Mouse (Mus musculus) limb, embryonic 10.5 days (tissue): ENCODE data around the gene Slc22a19. TPM values are rescaled to one million over a fixed set of nuclear protein-coding genes. Genes with fewer than 3 reads are reported as not detected.
"Not testable (repeated sequence)": the region's sequence is repeated elsewhere in the genome, so short reads cannot be mapped to it uniquely, and the experiment has no call there.

ENCODE experiments used
- DNase-seq: peaks from one replicate; pipeline ENCODE4 v3.0.0-alpha.2; 2017; ENCODE audit warnings: low spot score
- H3K27ac ChIP-seq: fragments of 300-500 bp; sonication (generic); 2 replicates; pipeline ENCODE4 v1.5.1; 2016; ENCODE audit warnings: mild to moderate bottlenecking
- H3K27me3 ChIP-seq: fragments of 300-500 bp; sonication (generic); 2 replicates; pipeline ENCODE4 v1.6.1; 2016; ENCODE audit warnings: low read depth, mild to moderate bottlenecking; ENCODE audit not compliant: poor library complexity, severe bottlenecking
- H3K36me3 ChIP-seq: fragments of 300-500 bp; sonication (generic); 2 replicates; pipeline ENCODE4 v1.6.1; 2016; ENCODE audit warnings: mild to moderate bottlenecking, moderate library complexity
- H3K4me1 ChIP-seq: fragments of 300-500 bp; sonication (generic); 2 replicates; pipeline ENCODE4 v1.6.1; 2016
- H3K4me3 ChIP-seq: fragments of 300-500 bp; sonication (generic); 2 replicates; pipeline ENCODE4 v1.5.1; 2016; ENCODE audit warnings: mild to moderate bottlenecking, moderate library complexity
- H3K9me3 ChIP-seq: fragments of 300-500 bp; sonication (generic); replicated peaks from 2 replicates; pipeline ENCODE4 v1.6.1; 2016; ENCODE audit warnings: mild to moderate bottlenecking
- WGBS: fragments of 180-500 bp; shearing (Covaris S2); methylation state at CpG from one replicate; pipeline ENCODE4 v1.1.7; 2016; 5-methylcytosine and 5-hydroxymethylcytosine counted together
- polyA plus RNA-seq: library from polyadenylated mRNA; unstranded; fragments of >200 nt; fragmentation: Nextera tagmentation; extraction: Ambion mirVana; gene quantifications from 2 replicates; pipeline ENCODE4 v1.2.1, GENCODE M21; 2016

Gene Slc22a19
- not detected in 2 replicates for polyA plus RNA-seq

DNA sequence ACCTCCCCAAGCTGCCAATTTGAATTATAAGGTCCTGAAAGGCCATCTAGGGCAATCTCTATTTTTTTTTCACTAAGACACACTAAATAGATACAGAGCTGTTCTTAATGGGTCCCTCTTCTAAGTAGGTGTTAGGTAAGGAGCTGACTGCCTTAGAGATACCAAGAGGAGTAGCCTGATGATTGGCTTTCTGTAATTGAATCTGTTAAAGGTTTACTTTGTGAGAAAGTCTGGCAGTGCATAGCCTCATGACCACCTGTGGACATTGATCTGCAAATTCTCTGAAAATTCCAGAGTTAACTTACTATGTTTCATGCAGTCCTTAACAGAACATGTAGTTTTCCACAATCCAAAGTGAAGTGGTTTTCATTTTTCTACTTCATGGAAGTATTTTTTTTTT is at the start of gene Slc22a19:
Gene Slc22a19 (minus strand): TSS at position 163 of the 400 bp plus-strand sequence.
- no peaks in the 10 kb centered on the region for H3K36me3 ChIP-seq
- no peak for DNase-seq
- no peaks in the 10 kb centered on the region for H3K4me1 ChIP-seq
- H3K27ac ChIP-seq: no peak within 1 kb of the TSS
- H3K27me3 ChIP-seq: no peaks in the 10 kb centered on the region
- H3K9me3 ChIP-seq: no peaks in the 10 kb centered on the region
- H3K4me3 ChIP-seq: no peak within 1 kb of the TSS

DNA sequence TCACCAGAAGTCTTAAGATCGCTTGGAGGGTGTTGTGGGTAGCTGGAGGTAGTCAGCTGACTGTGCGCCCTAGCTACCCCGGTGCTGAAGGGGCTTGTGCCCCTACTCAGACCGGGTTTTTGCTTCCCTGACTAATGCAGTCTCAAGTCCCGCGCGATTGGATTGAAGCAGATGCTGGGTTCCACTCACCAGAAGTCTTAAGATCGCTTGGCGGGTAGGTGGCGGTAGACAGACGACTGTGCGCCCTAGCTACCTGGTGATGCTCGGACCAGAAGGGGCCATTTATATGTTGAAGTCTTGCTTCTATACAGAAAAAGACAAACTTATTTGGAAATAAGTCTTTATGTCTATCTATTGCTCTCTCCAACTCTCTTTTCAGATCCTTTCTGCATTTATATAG is 42.3 kb upstream of the Slc22a19 start:
- not testable (repeated sequence) for DNase-seq, H3K9me3 ChIP-seq, H3K27me3 ChIP-seq, H3K27ac ChIP-seq, H3K4me1 ChIP-seq, H3K36me3 ChIP-seq, H3K4me3 ChIP-seq
- 68% methylated on average over 13 of the region's 13 CpGs for WGBS

DNA sequence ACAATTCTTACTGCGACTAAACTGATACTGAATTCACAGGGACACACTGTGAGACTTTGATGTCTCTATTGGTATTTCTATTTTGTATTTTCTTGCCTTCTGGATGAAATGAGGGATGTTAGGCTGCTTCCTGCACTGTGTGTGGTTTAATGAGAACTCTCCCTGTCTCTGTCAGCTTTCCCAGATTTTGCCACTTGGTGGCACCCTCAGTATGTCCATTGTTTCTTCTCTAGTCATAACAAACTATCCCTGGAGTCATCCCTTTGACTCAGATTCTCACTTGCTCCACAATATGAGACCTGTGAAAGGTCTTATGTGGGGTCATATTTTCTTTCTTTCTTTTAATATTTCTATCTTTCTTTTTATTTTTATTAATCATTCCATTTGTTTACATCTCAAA is 18.4 kb upstream of the Slc22a19 start:
- WGBS: 25% methylated on average over 1 of the region's 1 CpGs
- H3K36me3 ChIP-seq: no peaks in the 10 kb centered on the region
- H3K27ac ChIP-seq: no peak overlapping the region
- no peak for DNase-seq
- no peaks in the 10 kb centered on the region for H3K9me3 ChIP-seq
- H3K4me3 ChIP-seq: no peak overlapping the region
- no peaks in the 10 kb centered on the region for H3K4me1 ChIP-seq
- H3K27me3 ChIP-seq: no peaks in the 10 kb centered on the region

DNA sequence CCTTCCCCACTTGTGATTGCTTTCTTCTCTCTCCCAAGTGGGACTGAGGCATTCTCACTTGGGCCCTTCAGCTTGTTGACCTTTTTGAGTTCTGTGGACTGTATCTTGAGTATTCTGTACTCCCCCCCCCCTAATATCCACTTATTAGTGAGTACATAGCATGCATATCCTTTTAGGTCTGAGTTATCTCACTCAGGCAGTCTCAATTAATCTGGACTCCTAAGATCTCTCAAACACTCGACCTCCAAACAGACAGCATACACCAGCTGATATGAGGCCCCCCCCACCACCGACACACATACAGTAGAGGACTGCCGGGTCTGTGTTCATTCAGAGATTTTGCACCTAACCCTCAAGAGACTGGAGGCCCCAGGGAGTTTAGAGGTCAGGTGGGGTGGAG is 18.0 kb downstream of the Slc22a19 start:
- not testable (repeated sequence) for DNase-seq, H3K4me1 ChIP-seq, H3K36me3 ChIP-seq, H3K27ac ChIP-seq, H3K27me3 ChIP-seq, H3K9me3 ChIP-seq, H3K4me3 ChIP-seq
- WGBS: 80% methylated on average over 3 of the region's 3 CpGs

DNA sequence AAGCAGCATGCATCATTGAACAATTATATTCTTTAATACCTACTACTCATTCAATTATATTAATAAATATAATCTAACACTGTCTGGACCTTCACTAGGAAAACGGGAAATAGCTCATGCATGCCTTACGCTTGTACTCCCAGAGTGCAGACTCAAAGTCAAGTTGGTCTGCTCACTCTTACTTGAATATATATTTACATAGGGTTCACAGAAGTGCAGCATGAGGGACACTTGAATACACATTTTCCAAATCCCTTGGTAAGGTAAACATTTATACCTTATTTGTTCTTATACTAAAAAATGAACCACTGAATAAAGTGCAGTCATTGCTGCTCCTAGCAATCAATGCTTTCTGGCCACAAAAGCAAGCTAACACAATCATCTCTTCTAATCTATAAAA is 19.9 kb downstream of the Slc22a19 start:
- no peaks in the 10 kb centered on the region for H3K36me3 ChIP-seq
- H3K4me3 ChIP-seq: no peak overlapping the region
- no peaks in the 10 kb centered on the region for H3K4me1 ChIP-seq
- no peaks in the 10 kb centered on the region for H3K27me3 ChIP-seq
- DNase-seq: no peak
- 92% methylated on average over 2 of the region's 2 CpGs for WGBS
- no peak overlapping the region for H3K27ac ChIP-seq
- no peaks in the 10 kb centered on the region for H3K9me3 ChIP-seq

DNA sequence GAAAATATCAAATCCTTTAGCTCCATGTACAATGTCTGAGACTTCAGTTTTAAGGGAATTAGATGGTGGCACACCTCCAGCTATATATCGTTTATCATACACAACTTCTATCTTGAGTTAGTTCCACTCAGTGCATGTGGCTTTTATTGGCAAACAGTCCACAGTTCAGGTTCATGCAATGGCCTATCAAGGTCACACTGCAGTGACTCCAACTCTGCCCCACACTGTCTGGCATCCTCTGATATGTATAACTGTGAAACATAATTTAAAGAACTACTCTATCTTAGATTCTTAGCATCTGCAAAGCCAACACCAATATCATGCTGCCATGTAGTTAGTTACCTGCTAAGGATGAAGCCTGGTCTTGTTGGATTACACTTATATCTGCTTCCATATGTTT is 23.1 kb downstream of the Slc22a19 start:
- no peaks in the 10 kb centered on the region for H3K4me1 ChIP-seq
- H3K27me3 ChIP-seq: no peaks in the 10 kb centered on the region
- H3K36me3 ChIP-seq: no peaks in the 10 kb centered on the region
- DNase-seq: no peak
- H3K9me3 ChIP-seq: no peaks in the 10 kb centered on the region
- no peak overlapping the region for H3K27ac ChIP-seq
- WGBS: 88% methylated on average over 1 of the region's 1 CpGs
- no peak overlapping the region for H3K4me3 ChIP-seq

DNA sequence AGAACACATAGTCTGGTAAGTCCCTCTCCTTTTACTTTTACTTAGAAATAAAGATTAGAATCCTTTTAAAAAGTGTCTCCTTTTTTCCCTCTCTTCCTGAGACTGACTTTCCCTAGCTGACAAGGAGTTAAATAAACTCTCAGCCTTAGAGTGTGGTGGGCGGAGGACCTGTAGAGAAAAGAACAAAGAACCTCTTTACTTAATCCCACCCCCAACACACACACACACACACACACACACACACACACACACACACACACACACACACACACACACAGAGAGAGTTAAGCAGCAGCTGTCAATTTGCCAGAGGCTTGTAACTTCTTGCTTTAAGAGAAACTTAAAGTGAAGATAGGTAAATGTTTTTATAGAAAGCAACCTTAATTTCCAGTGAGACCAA is 39.1 kb downstream of the Slc22a19 start:
- Histone ChIP-seq H3K27ac (no peak overlapping the region), H3K4me3 (no peak overlapping the region), H3K27me3 (no peaks in the 10 kb centered on the region), H3K4me1 (no peaks in the 10 kb centered on the region), H3K36me3 (no peaks in the 10 kb centered on the region), H3K9me3 (no peaks in the 10 kb centered on the region)
- WGBS: 28% methylated on average over 1 of the region's 1 CpGs
- DNase-seq: no peak

DNA sequence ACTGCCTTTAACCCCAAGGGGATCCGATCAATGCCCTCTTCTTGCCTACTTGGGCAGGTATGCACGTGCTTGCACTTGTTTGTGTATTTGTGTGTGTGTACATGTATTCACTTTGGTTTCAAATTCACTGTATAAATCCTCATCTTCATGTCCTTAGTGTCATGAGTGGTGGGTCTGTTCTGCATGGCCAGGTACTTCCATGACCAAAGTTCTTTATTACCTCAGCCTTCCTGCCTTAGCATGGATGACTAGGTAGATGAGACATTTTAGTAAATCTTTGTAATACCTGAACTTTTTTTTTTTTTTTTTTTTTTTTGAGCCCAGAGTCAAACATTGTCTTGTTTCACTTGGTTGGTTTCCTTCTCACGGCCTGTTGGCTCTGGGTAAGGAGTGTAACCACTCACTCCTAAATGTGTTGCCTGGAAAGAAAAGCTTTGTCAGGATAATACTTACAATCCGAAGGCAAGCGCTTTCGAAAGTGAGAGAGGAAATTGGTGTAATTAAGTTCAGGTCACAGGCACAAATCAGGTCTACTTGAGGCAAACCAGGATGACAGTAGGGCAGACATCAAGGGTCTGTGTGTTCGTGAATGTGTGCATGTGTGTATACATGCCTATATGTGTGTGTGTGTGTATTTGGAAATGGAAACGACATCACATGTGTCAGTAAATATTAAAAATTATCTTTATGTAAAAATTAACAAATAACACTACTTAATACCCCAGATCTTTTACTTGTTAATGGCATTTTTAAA is 62.0 kb downstream of the Slc22a19 start:
- no peak overlapping the region for H3K4me3 ChIP-seq
- H3K27ac ChIP-seq: no peak overlapping the region
- no peaks in the 10 kb centered on the region for H3K4me1 ChIP-seq
- H3K36me3 ChIP-seq: no peaks in the 10 kb centered on the region
- WGBS: 84% methylated on average over 8 of the region's 8 CpGs
- no peaks in the 10 kb centered on the region for H3K27me3 ChIP-seq
- no peaks in the 10 kb centered on the region for H3K9me3 ChIP-seq
- DNase-seq: no peak

DNA sequence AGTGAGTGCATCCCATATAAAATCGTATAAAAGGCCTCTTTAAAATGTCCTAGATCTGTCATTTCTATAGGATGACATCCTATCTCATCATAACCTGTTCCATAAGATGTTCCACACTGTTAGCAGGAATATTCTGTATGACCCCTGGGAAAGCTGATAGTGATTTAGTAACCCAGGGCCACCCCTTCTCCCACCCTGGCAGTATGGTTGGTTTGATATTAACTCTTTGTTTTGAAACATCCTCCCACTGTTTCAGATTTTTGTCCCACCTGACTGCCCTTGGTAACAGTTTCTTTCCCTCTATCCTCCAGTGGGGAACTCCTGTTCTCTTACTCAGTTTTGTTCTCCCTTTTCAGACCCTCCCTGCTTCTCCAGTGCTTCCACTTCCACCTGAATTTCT is 77.3 kb downstream of the Slc22a19 start:
- H3K36me3 ChIP-seq: no peaks in the 10 kb centered on the region
- DNase-seq: no peak
- WGBS: 74% methylated on average over 1 of the region's 1 CpGs
- H3K4me3 ChIP-seq: no peak overlapping the region
- no peaks in the 10 kb centered on the region for H3K4me1 ChIP-seq
- H3K9me3 ChIP-seq: no peaks in the 10 kb centered on the region
- H3K27ac ChIP-seq: no peak overlapping the region
- H3K27me3 ChIP-seq: no peaks in the 10 kb centered on the region

DNA sequence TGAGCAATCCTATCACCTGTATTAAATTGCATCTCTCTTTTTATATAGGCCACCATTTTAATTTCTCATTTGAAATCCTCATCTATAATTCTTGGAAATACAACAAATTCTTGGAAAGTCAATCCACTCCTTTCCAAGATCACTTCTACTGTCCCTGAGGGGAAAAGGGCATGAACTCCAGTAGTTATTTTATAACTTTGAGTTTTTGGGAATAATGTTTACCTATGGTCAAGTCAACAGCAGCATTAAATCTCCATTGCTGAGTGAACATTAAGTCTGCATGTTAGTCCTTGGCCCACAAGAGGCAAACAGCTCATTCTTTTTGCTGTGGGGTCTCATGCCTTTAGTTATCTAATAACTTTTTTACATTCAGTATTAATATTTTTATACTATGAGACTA is 78.1 kb downstream of the Slc22a19 start:
- Histone ChIP-seq H3K4me3 (no peak overlapping the region), H3K9me3 (no peaks in the 10 kb centered on the region), H3K27me3 (no peaks in the 10 kb centered on the region), H3K27ac (no peak overlapping the region), H3K4me1 (no peaks in the 10 kb centered on the region), H3K36me3 (no peaks in the 10 kb centered on the region)
- DNase-seq: no peak

Other genes with a start within 250 kb of the Slc22a19 start
- 95.7 and 103 TPM in 2 replicates for gene Rtn3, start 228.0 kb downstream of the Slc22a19 start, polyA plus RNA-seq
- gene Atl3, start 217.3 kb downstream of the Slc22a19 start, polyA plus RNA-seq: 7.6 and 7.7 TPM in 2 replicates
- gene Pla2g16, start 153.9 kb downstream of the Slc22a19 start, polyA plus RNA-seq: 3.2 and 3.6 TPM in 2 replicates
- gene Lgals12, start 104.1 kb downstream of the Slc22a19 start, polyA plus RNA-seq: 0.21 and 0.84 TPM in 2 replicates
- gene Hrasls5, start 98.8 kb downstream of the Slc22a19 start, polyA plus RNA-seq: not detected in 2 replicates
- not detected in 2 replicates for gene Slc22a26, start 91.4 kb upstream of the Slc22a19 start, polyA plus RNA-seq